ENCODE assay signal across 12 mouse cellular contexts in genomic region chr12:102324156-102324885, GRCm38 (mm10). TPM values are rescaled to one million over a fixed set of nuclear protein-coding genes. Genes with fewer than 3 reads are reported as not detected.
DNase-seq lines count a peak whose midpoint lies in the region; ATAC-seq and TF ChIP-seq lines count a peak whose summit lies in the region.
"Had no signal": no experiment of that assay in that cellular context is flagged by ENCODE, and none has a peak within 500 bp of the region (broad histone marks: within the 10 kb centered on the region; RNA-seq: fewer than 3 reads in every experiment).

No protein-coding gene starts in this region.

- H3K27ac ChIP-seq in limb, embryonic 12.5 days: peak overlapping the region; percentile 70; the same call in 1 of the 2 replicates
- no peak overlapping the region for H3K27ac ChIP-seq in limb, embryonic 10.5 days
- peak overlapping the region; percentile 68 for H3K27ac ChIP-seq in limb, embryonic 14.5 days (replicated peaks; ENCODE audit: low read depth, low read length)
- no peak overlapping the region for H3K27ac ChIP-seq in thymus, adult 2 months (ENCODE audit: control insufficient read depth, insufficient read depth, low read length)
- H3K27ac ChIP-seq in forebrain, embryonic 10.5 days: no peak overlapping the region
- H3K27ac ChIP-seq: hindbrain, postnatal 0 days; midbrain, embryonic 13.5 days had no signal

- H3K4me1 ChIP-seq in limb, embryonic 12.5 days (replicated peaks): 0 out of 2 replicates have a peak, but pooled peaks cover 9% of the 10 kb centered on the region
- peaks cover 5% of the 10 kb centered on the region; the same call in 1 of the 2 replicates for H3K4me1 ChIP-seq in limb, embryonic 10.5 days
- H3K4me1 ChIP-seq in limb, embryonic 14.5 days (ENCODE audit: control insufficient read depth, insufficient read depth, low read length): peaks cover 18% of the 10 kb centered on the region
- H3K4me1 ChIP-seq in thymus, adult 2 months (replicated peaks; ENCODE audit: control insufficient read depth, insufficient read depth, low read length): 0 out of 2 replicates have a peak, but pooled peaks cover 2% of the 10 kb centered on the region
- peaks cover 9% of the 10 kb centered on the region for H3K4me1 ChIP-seq in forebrain, embryonic 10.5 days
- H3K4me1 ChIP-seq: midbrain, embryonic 13.5 days had no signal

- TF ChIP-seq CTCF in thymus, adult 2 months (IDR thresholded peaks at IDR 0.05; ENCODE audit: borderline replicate concordance, control insufficient read depth, extremely low read depth, insufficient read depth, low read length, poor library complexity): no peak

- no peaks in the 10 kb centered on the region for H3K27me3 ChIP-seq in limb, embryonic 12.5 days
- H3K27me3 ChIP-seq in limb, embryonic 10.5 days (ENCODE audit: low read depth, poor library complexity, severe bottlenecking): no peaks in the 10 kb centered on the region
- H3K27me3 ChIP-seq in limb, embryonic 14.5 days (ENCODE audit: control insufficient read depth, insufficient read depth, low read length): no peaks in the 10 kb centered on the region
- H3K27me3 ChIP-seq in thymus, adult 2 months (ENCODE audit: control insufficient read depth, insufficient read depth, low read length): no peaks in the 10 kb centered on the region
- H3K27me3 ChIP-seq in forebrain, embryonic 10.5 days (ENCODE audit: poor library complexity, severe bottlenecking): no peaks in the 10 kb centered on the region
- H3K27me3 ChIP-seq: midbrain, embryonic 13.5 days had no signal

- ATAC-seq in limb, embryonic 12.5 days (ENCODE audit: insufficient number of reproducible peaks, insufficient read depth, low FRiP score, low TSS enrichment, low read depth): no peak
- peak; percentile 36; the same call in 1 of the 2 replicates for ATAC-seq in limb, embryonic 14.5 days (ENCODE audit: low FRiP score, low read depth)
- ATAC-seq: midbrain, embryonic 13.5 days had no signal

- no peaks in the 10 kb centered on the region for H3K9me3 ChIP-seq in limb, embryonic 12.5 days
- H3K9me3 ChIP-seq in limb, embryonic 10.5 days (replicated peaks): no peaks in the 10 kb centered on the region
- H3K9me3 ChIP-seq in limb, embryonic 14.5 days (ENCODE audit: control insufficient read depth, low read length): no peaks in the 10 kb centered on the region
- no peaks in the 10 kb centered on the region for H3K9me3 ChIP-seq in forebrain, embryonic 10.5 days
- H3K9me3 ChIP-seq: midbrain, embryonic 13.5 days had no signal

- intact Hi-C loops in heart, postnatal 36 days (cut with DNase I): no loop called here

- DNase-seq in heart, adult 11 months: peak; percentile 97
- no peak for DNase-seq in heart, postnatal 36 days
- DNase-seq in limb, embryonic 10.5 days (ENCODE audit: low spot score): no peak
- DNase-seq in fibroblast of lung, adult 2 months (ENCODE audit: low read depth): peak; percentile 40
- DNase-seq in limb, embryonic 14.5 days (ENCODE audit: low spot score): peak; percentile 33
- no peak for DNase-seq in thymus, adult 2 months
- DNase-seq in forebrain, embryonic 10.5 days (ENCODE audit: extremely low spot score, low spot score): no peak
- DNase-seq: cerebellum, postnatal 36 days; thymus, postnatal 14 days had no signal

- no peaks in the 10 kb centered on the region for H3K36me3 ChIP-seq in limb, embryonic 12.5 days
- no peaks in the 10 kb centered on the region for H3K36me3 ChIP-seq in limb, embryonic 10.5 days
- H3K36me3 ChIP-seq in limb, embryonic 14.5 days (ENCODE audit: control insufficient read depth, insufficient read depth, low read length): no peaks in the 10 kb centered on the region
- no peaks in the 10 kb centered on the region for H3K36me3 ChIP-seq in thymus, adult 2 months (ENCODE audit: control insufficient read depth, insufficient read depth, low read length)
- H3K36me3 ChIP-seq in forebrain, embryonic 10.5 days (replicated peaks): no peaks in the 10 kb centered on the region
- H3K36me3 ChIP-seq: midbrain, embryonic 13.5 days had no signal

- 75% methylated on average over 6 of the region's 6 CpGs for WGBS in limb, embryonic 12.5 days
- WGBS in limb, embryonic 10.5 days: 86% methylated on average over 6 of the region's 6 CpGs
- WGBS in limb, embryonic 14.5 days: 53% methylated on average over 6 of the region's 6 CpGs
- 91% methylated on average over 6 of the region's 6 CpGs for whole genome bisulfite sequencing in thymus, adult 2 months
- WGBS in forebrain, embryonic 10.5 days: 87% methylated on average over 6 of the region's 6 CpGs

- no peak overlapping the region for H3K9ac ChIP-seq in limb, embryonic 12.5 days (replicated peaks)
- H3K9ac ChIP-seq in limb, embryonic 14.5 days (ENCODE audit: low read depth, low read length, severe bottlenecking): no peak overlapping the region
- H3K9ac ChIP-seq: midbrain, embryonic 13.5 days had no signal

- no peak for TF ChIP-seq POLR2A in limb, embryonic 14.5 days (IDR thresholded peaks at IDR 0.05; ENCODE audit: borderline replicate concordance, extremely low read depth, insufficient read depth, insufficient read length)
- TF ChIP-seq POLR2A in thymus, adult 2 months (IDR thresholded peaks at IDR 0.05; ENCODE audit: control insufficient read depth, extremely low read depth, insufficient read depth, low read length, poor library complexity): no peak

- H3K4me3 ChIP-seq in limb, embryonic 12.5 days (replicated peaks): no peak overlapping the region
- no peak overlapping the region for H3K4me3 ChIP-seq in limb, embryonic 10.5 days
- no peak overlapping the region for H3K4me3 ChIP-seq in limb, embryonic 14.5 days (replicated peaks; ENCODE audit: low read length)
- no peak overlapping the region for H3K4me3 ChIP-seq in thymus, adult 2 months (ENCODE audit: control insufficient read depth, insufficient read depth, low read length)
- H3K4me3 ChIP-seq in forebrain, embryonic 10.5 days: no peak overlapping the region
- H3K4me3 ChIP-seq: midbrain, embryonic 13.5 days had no signal

- no peak overlapping the region for H3K4me2 ChIP-seq in limb, embryonic 12.5 days
- H3K4me2 ChIP-seq in limb, embryonic 14.5 days (replicated peaks; ENCODE audit: low read depth, low read length, severe bottlenecking): no peak overlapping the region
- H3K4me2 ChIP-seq: midbrain, embryonic 13.5 days had no signal

RNA-seq across cellular contexts. Expression of gene Rin3, which starts 41.5 kb away (rescaled TPM):
- 10 to 100 TPM; 13.7 to 21.0 TPM for total RNA-seq in heart, postnatal 36 days (2021)
- polyA plus RNA-seq in limb, embryonic 12.5 days (2016; fragmentation: Nextera tagmentation; extraction: Ambion mirVana): 3.6 and 4.4 TPM in 2 replicates
- 4.2 and 4.7 TPM in 2 replicates for polyA plus RNA-seq in limb, embryonic 10.5 days (2016; fragmentation: Nextera tagmentation; extraction: Ambion mirVana)
- 10.0 and 11.9 TPM in 2 replicates for polyA plus RNA-seq in limb, embryonic 14.5 days (2012; rRNA removed)
- 9.4 and 10.8 TPM in 2 replicates for polyA plus RNA-seq in limb, embryonic 14.5 days (2014; fragmentation: Nextera tagmentation; extraction: Ambion mirVana)
- polyA plus RNA-seq in thymus, adult 2 months (2012; rRNA removed): 25.4 and 33.8 TPM in 2 replicates
- polyA plus RNA-seq in forebrain, embryonic 10.5 days (2016; fragmentation: Nextera tagmentation; extraction: Ambion mirVana): 2.8 and 3.3 TPM in 2 replicates

Comparison
In these comparisons a context has a peak if more than half of its experiments do, and no peak if none do; other contexts are left out.
1. DNase-seq: peak in heart, adult 11 months (single experiment), fibroblast of lung, adult 2 months (single experiment) and limb, embryonic 14.5 days (single experiment); none in heart, postnatal 36 days (0 of 2), limb, embryonic 10.5 days (single experiment), thymus, adult 2 months (single experiment) and forebrain, embryonic 10.5 days (single experiment).
2. H3K27ac ChIP-seq: peak in limb, embryonic 12.5 days (single experiment) and limb, embryonic 14.5 days (single experiment); none in limb, embryonic 10.5 days (single experiment), thymus, adult 2 months (single experiment) and forebrain, embryonic 10.5 days (single experiment).